Mouse (Mus musculus) testis, adult 2 months (tissue): ENCODE data around the gene Daam2.

ENCODE experiments used
- CTCF ChIP-seq: fragments of 200-500 bp; IDR thresholded peaks from 2 replicates; pipeline ENCODE4 v1.5.1; 2012; ENCODE audit warnings: low read depth, mild to moderate bottlenecking, inconsistent platforms, low read length, moderate library complexity; ENCODE audit not compliant: control insufficient read depth, insufficient read depth, insufficient replicate concordance
- POLR2A ChIP-seq: fragments of 200-500 bp; IDR thresholded peaks from 2 replicates; pipeline ENCODE4 v1.6.1; 2012; ENCODE audit warnings: low read depth, mild to moderate bottlenecking, inconsistent platforms, low read length, moderate library complexity; ENCODE audit not compliant: control insufficient read depth

DNA sequence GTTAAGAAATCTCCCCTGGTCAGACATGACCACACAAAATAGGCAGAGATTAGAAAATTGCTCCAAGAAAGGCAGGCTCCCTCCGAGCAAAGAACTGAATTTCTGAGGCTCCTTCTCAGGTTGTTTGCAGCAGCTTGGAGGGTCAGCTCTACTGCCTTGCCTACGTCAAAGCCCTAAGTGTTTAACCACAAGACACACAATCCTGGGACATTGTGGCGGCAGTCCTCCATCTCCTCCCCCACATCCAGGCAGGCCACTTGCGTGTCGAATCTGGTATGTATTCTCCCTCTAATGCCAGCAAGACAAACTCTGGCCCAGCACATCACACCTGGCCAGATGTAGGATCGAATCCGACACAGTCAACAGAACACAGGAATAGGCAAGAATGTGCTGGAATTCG lies 4.6 kb upstream of the Daam2 start:
- TF ChIP-seq CTCF (no peak), POLR2A (no peak)
